In the genomic region with DNA sequence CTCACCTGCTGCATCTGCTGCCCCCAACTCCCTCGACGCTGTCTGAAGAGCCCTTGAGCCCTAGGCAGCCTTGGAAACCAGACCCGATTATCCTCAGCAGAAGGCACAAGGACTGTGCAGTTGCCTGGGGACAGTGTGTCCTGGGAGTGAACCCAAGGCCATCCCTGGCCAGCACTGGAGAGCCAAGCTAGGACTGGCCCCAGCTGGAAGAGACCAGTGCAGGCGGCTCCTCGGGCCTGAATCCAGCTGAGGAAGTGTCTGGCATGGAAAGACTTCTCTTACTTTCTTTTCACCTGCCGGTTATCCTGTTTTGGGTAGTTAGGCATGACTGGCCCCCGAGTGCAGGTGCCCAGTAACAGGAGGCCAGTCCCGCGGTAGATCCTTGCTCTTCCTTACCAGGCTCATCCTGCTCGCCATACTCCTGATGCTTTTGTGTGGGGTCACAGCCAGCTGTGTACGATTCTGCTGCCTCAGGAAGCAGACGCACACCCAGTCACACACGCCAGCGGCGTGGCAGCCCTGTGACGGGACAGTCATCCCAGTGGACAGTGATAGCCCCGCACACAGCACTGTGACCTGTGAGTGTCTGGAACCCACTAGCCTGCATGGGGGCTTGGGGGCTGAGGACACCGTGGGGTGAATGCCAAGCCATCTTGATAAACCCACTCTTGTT, we compare ENCODE assay signal across 9 mouse cellular contexts. TPM values are rescaled to one million over a fixed set of nuclear protein-coding genes. Genes with fewer than 3 reads are reported as not detected.
DNase-seq lines count a peak whose midpoint lies in the region; ATAC-seq and TF ChIP-seq lines count a peak whose summit lies in the region.
"Had no signal": no experiment of that assay in that cellular context is flagged by ENCODE, and none has a peak within 500 bp of the region (broad histone marks: within the 10 kb centered on the region; RNA-seq: fewer than 3 reads in every experiment).

No protein-coding gene starts in this region.

- H3K27me3 ChIP-seq in lung, embryonic 14.5 days (ENCODE audit: insufficient read depth, low read length), result no peaks in the 10 kb centered on the region; the same call in 1 of the 2 replicates
- peaks cover 8% of the 10 kb centered on the region for H3K27me3 ChIP-seq in embryonic facial prominence, embryonic 15.5 days
- H3K27me3 ChIP-seq in heart, embryonic 15.5 days, result peaks cover 17% of the 10 kb centered on the region
- peaks cover 41% of the 10 kb centered on the region for H3K27me3 ChIP-seq in liver, embryonic 15.5 days

- WGBS in lung, embryonic 14.5 days, result 66% methylated on average over 18 of the region's 18 CpGs
- WGBS in embryonic facial prominence, embryonic 15.5 days, result 77% methylated on average over 18 of the region's 18 CpGs
- WGBS in heart, embryonic 15.5 days, result 76% methylated on average over 18 of the region's 18 CpGs
- 74% methylated on average over 18 of the region's 18 CpGs for WGBS in liver, embryonic 15.5 days (ENCODE audit: insufficient replicate concordance)

- no peak overlapping the region for H3K27ac ChIP-seq in lung, embryonic 14.5 days (ENCODE audit: low read depth)
- no peak overlapping the region for H3K27ac ChIP-seq in embryonic facial prominence, embryonic 15.5 days (replicated peaks)
- no peak overlapping the region for H3K27ac ChIP-seq in heart, embryonic 15.5 days
- no peak overlapping the region for H3K27ac ChIP-seq in liver, embryonic 15.5 days (replicated peaks)
- H3K27ac ChIP-seq: hindbrain, embryonic 15.5 days had no signal

- H3K9ac ChIP-seq in lung, embryonic 14.5 days, result no peak overlapping the region; the same call in 1 of the 2 replicates
- H3K9ac ChIP-seq in embryonic facial prominence, embryonic 15.5 days, result no peak overlapping the region
- no peak overlapping the region for H3K9ac ChIP-seq in heart, embryonic 15.5 days
- H3K9ac ChIP-seq in liver, embryonic 15.5 days, result no peak overlapping the region
- H3K9ac ChIP-seq: hindbrain, embryonic 15.5 days had no signal

- peak; percentile 36 for ATAC-seq in lung, embryonic 14.5 days (ENCODE audit: insufficient read depth)
- ATAC-seq in embryonic facial prominence, embryonic 15.5 days (ENCODE audit: insufficient number of reproducible peaks, low FRiP score, low TSS enrichment, low read depth), result no peak
- ATAC-seq in heart, embryonic 15.5 days (replicated peaks; ENCODE audit: insufficient number of reproducible peaks, insufficient read depth, low FRiP score, low read depth), result no peak
- no peak for ATAC-seq in liver, embryonic 15.5 days (ENCODE audit: insufficient read depth)

- TF ChIP-seq CTCF in lung, embryonic 14.5 days (IDR thresholded peaks at IDR 0.05; ENCODE audit: low read depth), result no peak

- H3K4me1 ChIP-seq in lung, embryonic 14.5 days (ENCODE audit: insufficient read depth), result no peaks in the 10 kb centered on the region
- H3K4me1 ChIP-seq in embryonic facial prominence, embryonic 15.5 days, result peaks cover 6% of the 10 kb centered on the region; the same call in 1 of the 2 replicates
- H3K4me1 ChIP-seq in heart, embryonic 15.5 days (replicated peaks), result peaks cover 14% of the 10 kb centered on the region
- H3K4me1 ChIP-seq in liver, embryonic 15.5 days (replicated peaks), result peaks cover 9% of the 10 kb centered on the region

- no peak for DNase-seq in lung, embryonic 14.5 days
- no peak for DNase-seq in lung, adult 18-20 months
- DNase-seq in left cerebral cortex, adult 8-10 months (ENCODE audit: low spot score in 2 of 2), result no peak
- no peak for DNase-seq in thymus, postnatal 0 days (ENCODE audit: low spot score)

- H3K9me3 ChIP-seq in lung, embryonic 14.5 days (ENCODE audit: low read depth, low read length), result no peaks in the 10 kb centered on the region
- H3K9me3 ChIP-seq in embryonic facial prominence, embryonic 15.5 days (replicated peaks), result no peaks in the 10 kb centered on the region
- H3K9me3 ChIP-seq in heart, embryonic 15.5 days (replicated peaks), result no peaks in the 10 kb centered on the region
- no peaks in the 10 kb centered on the region for H3K9me3 ChIP-seq in liver, embryonic 15.5 days (replicated peaks)
- H3K9me3 ChIP-seq: hindbrain, embryonic 15.5 days had no signal

- no peaks in the 10 kb centered on the region for H3K36me3 ChIP-seq in lung, embryonic 14.5 days (ENCODE audit: insufficient read depth)
- H3K36me3 ChIP-seq in embryonic facial prominence, embryonic 15.5 days, result no peaks in the 10 kb centered on the region
- no peaks in the 10 kb centered on the region for H3K36me3 ChIP-seq in heart, embryonic 15.5 days
- H3K36me3 ChIP-seq in liver, embryonic 15.5 days (replicated peaks), result no peaks in the 10 kb centered on the region
- H3K36me3 ChIP-seq: hindbrain, embryonic 15.5 days had no signal

- peak overlapping the region; percentile 55 for H3K4me2 ChIP-seq in lung, embryonic 14.5 days
- peak overlapping the region; percentile 54 for H3K4me2 ChIP-seq in embryonic facial prominence, embryonic 15.5 days (replicated peaks)
- peak overlapping the region; percentile 63 for H3K4me2 ChIP-seq in heart, embryonic 15.5 days
- H3K4me2 ChIP-seq in liver, embryonic 15.5 days, result peak overlapping the region; percentile 72

- no peak overlapping the region for H3K4me3 ChIP-seq in lung, embryonic 14.5 days (ENCODE audit: low read depth, low read length)
- H3K4me3 ChIP-seq in embryonic facial prominence, embryonic 15.5 days (replicated peaks), result no peak overlapping the region
- no peak overlapping the region for H3K4me3 ChIP-seq in heart, embryonic 15.5 days
- H3K4me3 ChIP-seq in liver, embryonic 15.5 days (replicated peaks), result no peak overlapping the region; the same call in 1 of the 2 replicates
- H3K4me3 ChIP-seq: hindbrain, embryonic 15.5 days had no signal

RNA-seq across cellular contexts. Expression of a gene that starts 0.8 kb away (rescaled TPM):
- polyA plus RNA-seq in lung, embryonic 14.5 days (2014; fragmentation: Nextera tagmentation; extraction: Ambion mirVana), result not detected in 2 replicates
- polyA plus RNA-seq in embryonic facial prominence, embryonic 15.5 days (2015; fragmentation: Nextera tagmentation; extraction: Ambion mirVana), result 1.2 and 1.3 TPM in 2 replicates
- polyA plus RNA-seq in heart, embryonic 15.5 days (2015; fragmentation: Nextera tagmentation; extraction: Ambion mirVana), result not detected in 2 replicates
- 0.50 TPM in 1 of 2 replicates, not detected in the other for polyA plus RNA-seq in liver, embryonic 15.5 days (2015; fragmentation: Nextera tagmentation; extraction: Ambion mirVana)
- total RNA-seq in left cerebral cortex, adult 8-10 months (2022), result 1 to 10 TPM in 3 of 4 experiments, under 1 TPM in 1; 0.41 to 2.0 (median 1.7) TPM
- 0.79 TPM in 1 of 2 replicates, not detected in the other for polyA plus RNA-seq in thymus, postnatal 0 days (2015; fragmentation: Nextera tagmentation; extraction: Ambion mirVana)
- polyA plus RNA-seq: neural tube, embryonic 14.5 days had no signal

RNA-seq across cellular contexts. Expression of a gene that starts 21.4 kb away (rescaled TPM):
- polyA plus RNA-seq in lung, embryonic 14.5 days (2014; fragmentation: Nextera tagmentation; extraction: Ambion mirVana), result 570 and 585 TPM in 2 replicates
- polyA plus RNA-seq in embryonic facial prominence, embryonic 15.5 days (2015; fragmentation: Nextera tagmentation; extraction: Ambion mirVana), result 445 and 456 TPM in 2 replicates
- polyA plus RNA-seq in heart, embryonic 15.5 days (2015; fragmentation: Nextera tagmentation; extraction: Ambion mirVana), result 308 and 345 TPM in 2 replicates
- polyA plus RNA-seq in liver, embryonic 15.5 days (2015; fragmentation: Nextera tagmentation; extraction: Ambion mirVana), result 100 and 106 TPM in 2 replicates
- total RNA-seq in left cerebral cortex, adult 8-10 months (2022), result 100 to 1,000 TPM; 790 to 898 (median 858) TPM
- 288 and 312 TPM in 2 replicates for polyA plus RNA-seq in thymus, postnatal 0 days (2015; fragmentation: Nextera tagmentation; extraction: Ambion mirVana)
